Mouse (Mus musculus): ENCODE measurements at regions not wholly inside any gene's neighbourhood (a gene's known extent, or its start where the extent isn't known, plus 50 kb on each side); places are given as distances from the start of the nearest gene placed in this dataset.
A peak's percentile ranks its signal among the peaks of the same experiment; 100 is the strongest.

- DNase-seq = no peak
These were observed 237.5 kb downstream of the Dhx35 start for GRCm38 (mm10) chr2:159032147-159032546.

- no peak for DNase-seq
These were observed 245.3 kb downstream of the Dhx35 start for GRCm38 (mm10) chr2:159039916-159040315.

GRCm38 (mm10) chr2:159053534-159053933, 258.9 kb downstream of the Dhx35 start:
- DNase-seq = peak; percentile 63

- DNase-seq = peak; percentile 89
These were observed 259.3 kb downstream of the Dhx35 start for GRCm38 (mm10) chr2:159053936-159054335.

- peak; percentile 70 for DNase-seq
These were observed 259.8 kb downstream of the Dhx35 start for GRCm38 (mm10) chr2:159054451-159054850.

GRCm38 (mm10) chr2:159055780-159056179, 261.2 kb downstream of the Dhx35 start:
- no peak for DNase-seq

GRCm38 (mm10) chr2:159056960-159057359, 262.4 kb downstream of the Dhx35 start:
- DNase-seq = no peak

GRCm38 (mm10) chr2:159057506-159057905, 262.9 kb downstream of the Dhx35 start:
- peak; percentile 87 for DNase-seq

- DNase-seq = peak; percentile 49
These were observed 267.7 kb downstream of the Dhx35 start for GRCm38 (mm10) chr2:159062266-159062665.

GRCm38 (mm10) chr2:159062666-159063065, 268.1 kb downstream of the Dhx35 start:
- DNase-seq = no peak

GRCm38 (mm10) chr2:159064403-159064970, 269.9 kb downstream of the Dhx35 start:
- no peak for DNase-seq

GRCm38 (mm10) chr2:159067506-159067905, 272.9 kb downstream of the Dhx35 start:
- DNase-seq = no peak

- DNase-seq = no peak
These were observed 273.9 kb downstream of the Dhx35 start for GRCm38 (mm10) chr2:159068303-159069020.

GRCm38 (mm10) chr2:159069180-159069579, 274.6 kb downstream of the Dhx35 start:
- DNase-seq = peak; percentile 16

- DNase-seq = no peak
These were observed 278.5 kb downstream of the Dhx35 start for GRCm38 (mm10) chr2:159072997-159073690.

- no peak for DNase-seq
These were observed 285.2 kb downstream of the Dhx35 start for GRCm38 (mm10) chr2:159079836-159080235.

- no peak for DNase-seq
These were observed 286.4 kb downstream of the Dhx35 start for GRCm38 (mm10) chr2:159080784-159081544.

GRCm38 (mm10) chr2:159086836-159087235, 292.2 kb downstream of the Dhx35 start:
- DNase-seq = no peak

- DNase-seq = peak; percentile 66
These were observed 293.6 kb downstream of the Dhx35 start for GRCm38 (mm10) chr2:159088196-159088595.

GRCm38 (mm10) chr2:159096667-159097066, 302.1 kb downstream of the Dhx35 start:
- DNase-seq = no peak

- no peak for DNase-seq
These were observed 339.4 kb downstream of the Dhx35 start for GRCm38 (mm10) chr2:159134042-159134441.

- no peak for DNase-seq
These were observed 344.0 kb downstream of the Dhx35 start for GRCm38 (mm10) chr2:159138603-159139002.

- DNase-seq = no peak
These were observed 351.4 kb downstream of the Dhx35 start for GRCm38 (mm10) chr2:159145980-159146379.

Data from adrenal gland, postnatal 14 days (tissue).